Mouse (Mus musculus) ES-Bruce4 (cell line): Measurements from ENCODE around the gene Kcna6.

ENCODE experiments used
- CTCF ChIP-seq: IDR thresholded peaks from one replicate; pipeline ENCODE4 v1.8.1; 2011; ENCODE audit warnings: low read depth, low read length
- EP300 ChIP-seq: IDR thresholded peaks from 2 replicates; pipeline ENCODE4 v1.6.1; 2011; ENCODE audit warnings: low read depth, low read length; ENCODE audit not compliant: insufficient read depth
- POLR2A ChIP-seq: IDR thresholded peaks from one replicate; pipeline ENCODE4 v1.8.1; 2011; ENCODE audit warnings: low read length; ENCODE audit not compliant: insufficient read depth

DNA sequence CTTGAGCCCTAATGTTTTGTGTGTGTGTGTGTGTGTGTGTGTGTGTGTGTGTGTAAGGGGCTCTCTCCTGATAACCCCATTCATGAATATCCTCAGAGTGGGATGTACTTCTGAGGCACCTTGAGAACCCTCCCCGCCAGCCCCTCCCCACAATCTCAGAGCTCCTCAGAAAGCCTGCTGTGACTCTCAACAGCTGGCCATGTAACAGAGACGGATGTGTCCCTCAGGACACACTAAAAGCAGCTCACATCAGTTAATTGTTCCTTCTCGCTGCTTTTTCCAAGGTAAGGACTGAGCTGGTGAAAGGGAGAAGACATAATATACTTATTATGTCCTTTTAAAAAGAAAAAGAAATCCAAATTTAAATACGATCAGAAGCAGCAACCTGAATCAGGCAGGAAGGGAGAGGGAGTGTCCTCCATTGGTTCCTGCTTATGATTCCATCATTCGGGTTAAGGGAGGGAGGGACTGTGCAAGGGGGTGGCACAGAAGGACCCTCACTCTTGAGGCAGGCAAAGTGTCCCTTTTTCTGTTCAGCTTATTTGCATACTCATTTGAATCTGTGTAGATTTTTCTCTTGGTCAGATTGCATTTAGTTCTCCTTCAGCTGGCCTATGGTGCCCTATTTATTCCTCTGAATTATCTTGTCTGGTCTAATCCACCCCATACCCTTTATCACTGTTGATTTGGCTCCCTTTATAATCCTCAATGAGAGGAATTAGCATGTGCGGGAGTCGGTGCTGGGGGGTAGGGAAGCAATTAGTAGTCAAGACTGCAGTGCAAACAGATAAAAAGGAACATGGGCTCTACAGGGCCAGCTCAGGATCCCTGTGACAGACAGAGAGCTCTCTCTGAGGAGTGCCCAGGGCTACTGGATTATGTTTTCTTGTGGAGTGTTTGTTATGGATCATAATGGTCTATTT, 27.4 kb upstream of the Kcna6 start:
- TF ChIP-seq POLR2A (no peak), CTCF (no peak), EP300 (no peak)
